Mouse (Mus musculus) layer of hippocampus, adult 9-11 months (tissue): Measurements from ENCODE around the gene Lzts3.
A peak's percentile ranks its signal among the peaks of the same experiment; 100 is the strongest.
"Not testable (repeated sequence)": the region's sequence is repeated elsewhere in the genome, so short reads cannot be mapped to it uniquely, and the experiment has no call there.

Experiments
- DNase-seq: peaks from one replicate; pipeline ENCODE4 v3.0.0; 2022

The Lzts3 gene

GRCm38 (mm10) chr2:130642684-130643369 lies at the start of gene Lzts3:
Gene Lzts3 (minus strand): TSS chr2:130642803.
- DNase-seq, result peak; percentile 90

- DNase-seq, result no peak
Observed at GRCm38 (mm10) chr2:130689011-130689410, 46.4 kb upstream of the Lzts3 start.

GRCm38 (mm10) chr2:130685426-130685825 lies 42.8 kb upstream of the Lzts3 start:
- no peak for DNase-seq

GRCm38 (mm10) chr2:130681531-130681930 lies 38.9 kb upstream of the Lzts3 start:
- no peak for DNase-seq

GRCm38 (mm10) chr2:130679899-130680298 lies 37.3 kb upstream of the Lzts3 start:
- no peak for DNase-seq

- peak; percentile 62 for DNase-seq
Observed at GRCm38 (mm10) chr2:130679154-130679553, 36.6 kb upstream of the Lzts3 start.

- no peak for DNase-seq
Observed at GRCm38 (mm10) chr2:130677211-130677610, 34.6 kb upstream of the Lzts3 start.

GRCm38 (mm10) chr2:130667559-130667958 lies 25.0 kb upstream of the Lzts3 start, which contains the start of gene Itpa:
Gene Itpa (plus strand): TSS chr2:130667610.
- DNase-seq, result peak; percentile 91

GRCm38 (mm10) chr2:130664102-130664701 lies 21.6 kb upstream of the Lzts3 start, which contains the start of gene Ddrgk1:
Gene Ddrgk1 (minus strand): TSS chr2:130664659.
- peak; percentile 97 for DNase-seq

GRCm38 (mm10) chr2:130663342-130663741 lies 20.7 kb upstream of the Lzts3 start:
- no peak for DNase-seq

- no peak for DNase-seq
Observed at GRCm38 (mm10) chr2:130658530-130658929, 15.9 kb upstream of the Lzts3 start.

GRCm38 (mm10) chr2:130657541-130657940 lies 14.9 kb upstream of the Lzts3 start:
- peak; percentile 92 for DNase-seq

- peak; percentile 71 for DNase-seq
Observed at GRCm38 (mm10) chr2:130656536-130656935, 13.9 kb upstream of the Lzts3 start.

GRCm38 (mm10) chr2:130655660-130656339 lies 13.2 kb upstream of the Lzts3 start:
- no peak for DNase-seq

GRCm38 (mm10) chr2:130653760-130654159 lies 11.2 kb upstream of the Lzts3 start:
- no peak for DNase-seq

GRCm38 (mm10) chr2:130653303-130653702 lies 10.7 kb upstream of the Lzts3 start:
- no peak for DNase-seq

- not testable (repeated sequence) for DNase-seq
Observed at GRCm38 (mm10) chr2:130649028-130649427, 6.4 kb upstream of the Lzts3 start.

GRCm38 (mm10) chr2:130645198-130645597 lies 2.6 kb upstream of the Lzts3 start:
- no peak for DNase-seq

- no peak for DNase-seq
Observed at GRCm38 (mm10) chr2:130642197-130642660, 374 bp downstream of the Lzts3 start.

- no peak for DNase-seq
Observed at GRCm38 (mm10) chr2:130641351-130642025, 1.1 kb downstream of the Lzts3 start.

- no peak for DNase-seq
Observed at GRCm38 (mm10) chr2:130639276-130639675, 3.3 kb downstream of the Lzts3 start.

GRCm38 (mm10) chr2:130638101-130638611 lies 4.4 kb downstream of the Lzts3 start:
- DNase-seq, result no peak

- no peak for DNase-seq
Observed at GRCm38 (mm10) chr2:130635847-130636246, 6.8 kb downstream of the Lzts3 start.
